Mouse (Mus musculus) stomach, embryonic 15.5 days (tissue): ENCODE results near the gene Coro7. TPM values are rescaled to one million over a fixed set of nuclear protein-coding genes. Genes with fewer than 3 reads are reported as not detected.
A peak's percentile ranks its signal among the peaks of the same experiment; 100 is the strongest.

Experiments used
- ATAC-seq: fragments of 200-750 bp; cut with Nextera tagmentation; 2 replicates; pipeline ENCODE4 v1.8.0; 2017; ENCODE audit warnings: low read depth, moderate number of reproducible peaks, moderate TSS enrichment; ENCODE audit not compliant: insufficient read depth, low FRiP score
- H3K27ac ChIP-seq: fragments of 300-500 bp; sonication (generic); 2 replicates; pipeline ENCODE4 v1.5.1; 2015; ENCODE audit warnings: mild to moderate bottlenecking, inconsistent platforms
- H3K27me3 ChIP-seq: fragments of 300-500 bp; sonication (generic); replicated peaks from 2 replicates; pipeline ENCODE4 v1.6.1; 2015; ENCODE audit warnings: inconsistent platforms
- H3K36me3 ChIP-seq: fragments of 300-500 bp; sonication (generic); 2 replicates; pipeline ENCODE4 v1.6.1; 2015; ENCODE audit warnings: inconsistent platforms
- H3K4me1 ChIP-seq: fragments of 300-500 bp; sonication (generic); 2 replicates; pipeline ENCODE4 v1.6.1; 2015; ENCODE audit warnings: inconsistent platforms
- H3K4me2 ChIP-seq: fragments of 300-500 bp; sonication (generic); 2 replicates; pipeline ENCODE4 v1.6.1; 2015; ENCODE audit warnings: mild to moderate bottlenecking, inconsistent platforms
- H3K4me3 ChIP-seq: fragments of 300-500 bp; sonication (generic); replicated peaks from 2 replicates; pipeline ENCODE4 v1.5.1; 2015; ENCODE audit warnings: inconsistent platforms
- H3K9ac ChIP-seq: fragments of 300-500 bp; sonication (generic); 2 replicates; pipeline ENCODE4 v1.6.1; 2015; ENCODE audit warnings: inconsistent platforms
- H3K9me3 ChIP-seq: fragments of 300-500 bp; sonication (generic); 2 replicates; pipeline ENCODE4 v1.6.1; 2016; ENCODE audit warnings: inconsistent platforms
- WGBS: fragments of 180-500 bp; shearing (Covaris S2); methylation state at CpG from one replicate; pipeline ENCODE4 v1.1.7; 2015; 5-methylcytosine and 5-hydroxymethylcytosine counted together
- polyA plus RNA-seq: library from polyadenylated mRNA; unstranded; fragments of >200 nt; fragmentation: Nextera tagmentation; extraction: Ambion mirVana; gene quantifications from 2 replicates; pipeline ENCODE4 v1.2.1, GENCODE M21; 2015

Coro7 gene
- polyA plus RNA-seq, 1 experiment from 2014 or later = 16.3 TPM

GRCm38 (mm10) chr16:4629950-4630349, 49.6 kb downstream of the Coro7 start:
- no peak overlapping the region for H3K27ac ChIP-seq
- no peak overlapping the region for H3K9ac ChIP-seq
- peaks cover 4% of the 10 kb centered on the region; the same call in 1 of the 2 replicates for H3K4me1 ChIP-seq
- no peaks in the 10 kb centered on the region for H3K27me3 ChIP-seq
- H3K4me2 ChIP-seq = no peak overlapping the region
- no peaks in the 10 kb centered on the region for H3K9me3 ChIP-seq
- H3K4me3 ChIP-seq = no peak overlapping the region
- no peak for ATAC-seq
- WGBS = 19% methylated on average over 6 of the region's 6 CpGs
- H3K36me3 ChIP-seq = 0 out of 2 replicates have a peak, but pooled peaks cover 2% of the 10 kb centered on the region

- H3K9me3 ChIP-seq = no peaks in the 10 kb centered on the region
Observed at GRCm38 (mm10) chr16:4628898-4629419, 50.6 kb downstream of the Coro7 start.

GRCm38 (mm10) chr16:4627105-4627504, 52.5 kb downstream of the Coro7 start:
- Histone ChIP-seq H3K4me1 (peaks cover 15% of the 10 kb centered on the region), H3K36me3 (no peaks in the 10 kb centered on the region), H3K4me3 (no peak overlapping the region), H3K27me3 (no peaks in the 10 kb centered on the region), H3K4me2 (no peak overlapping the region), H3K27ac (no peak overlapping the region), H3K9ac (no peak overlapping the region), H3K9me3 (no peaks in the 10 kb centered on the region)
- 71% methylated on average over 6 of the region's 6 CpGs for WGBS
- ATAC-seq = no peak

More at GRCm38 (mm10) chr16:4628898-4629419, 50.6 kb downstream of the Coro7 start:
- 88% methylated on average over 9 of the region's 9 CpGs for WGBS
- Histone ChIP-seq H3K4me1 (peaks cover 4% of the 10 kb centered on the region; the same call in 1 of the 2 replicates), H3K9ac (no peak overlapping the region), H3K27me3 (no peaks in the 10 kb centered on the region), H3K4me3 (no peak overlapping the region), H3K4me2 (no peak overlapping the region), H3K27ac (no peak overlapping the region), H3K36me3 (0 out of 2 replicates have a peak, but pooled peaks cover 2% of the 10 kb centered on the region)
- ATAC-seq = no peak

- peaks cover 15% of the 10 kb centered on the region for H3K4me1 ChIP-seq
- under 1% methylated on average over 56 of the region's 56 CpGs for WGBS
- H3K9me3 ChIP-seq = no peaks in the 10 kb centered on the region
- peak within 1 kb of the TSS; percentile 76 for H3K4me3 ChIP-seq
- no peaks in the 10 kb centered on the region for H3K27me3 ChIP-seq
- peak within 1 kb of the TSS; percentile 42 for H3K9ac ChIP-seq
- peak; percentile 93 for ATAC-seq
- H3K36me3 ChIP-seq = no peaks in the 10 kb centered on the region
- peak within 1 kb of the TSS; percentile 86 for H3K27ac ChIP-seq
- peak within 1 kb of the TSS; percentile 73 for H3K4me2 ChIP-seq
Observed at GRCm38 (mm10) chr16:4624481-4625110, 55.0 kb downstream of the Coro7 start, which contains the start of gene Pam16. Gene Pam16, minus strand, starts transcription at chr16:4624988.

- Histone ChIP-seq H3K4me2 (peak overlapping the region; percentile 73), H3K9ac (peak overlapping the region; percentile 42; the same call in 1 of the 2 replicates), H3K9me3 (no peaks in the 10 kb centered on the region), H3K27me3 (no peaks in the 10 kb centered on the region), H3K4me1 (peaks cover 15% of the 10 kb centered on the region), H3K27ac (peak overlapping the region; percentile 86), H3K4me3 (peak overlapping the region; percentile 76), H3K36me3 (no peaks in the 10 kb centered on the region)
- 12% methylated on average over 9 of the region's 9 CpGs for WGBS
- no peak for ATAC-seq
Observed at GRCm38 (mm10) chr16:4624074-4624473, 55.5 kb downstream of the Coro7 start.

- no peaks in the 10 kb centered on the region for H3K27me3 ChIP-seq
- WGBS = 77% methylated on average over 4 of the region's 4 CpGs
- no peak overlapping the region for H3K4me3 ChIP-seq
- no peak overlapping the region for H3K9ac ChIP-seq
- H3K4me1 ChIP-seq = no peaks in the 10 kb centered on the region
- ATAC-seq = no peak
- no peak overlapping the region for H3K27ac ChIP-seq
- H3K9me3 ChIP-seq = no peaks in the 10 kb centered on the region
- H3K4me2 ChIP-seq = no peak overlapping the region
- peaks cover 26% of the 10 kb centered on the region for H3K36me3 ChIP-seq
Observed at GRCm38 (mm10) chr16:4616829-4617228, 62.7 kb downstream of the Coro7 start.

GRCm38 (mm10) chr16:4615297-4615696, 64.3 kb downstream of the Coro7 start:
- Histone ChIP-seq H3K27me3 (no peaks in the 10 kb centered on the region), H3K9me3 (no peaks in the 10 kb centered on the region), H3K4me2 (no peak overlapping the region), H3K27ac (no peak overlapping the region), H3K4me1 (no peaks in the 10 kb centered on the region), H3K9ac (no peak overlapping the region), H3K4me3 (no peak overlapping the region), H3K36me3 (peaks cover 35% of the 10 kb centered on the region)
- ATAC-seq = no peak
- 75% methylated on average over 1 of the region's 1 CpGs for WGBS

- Histone ChIP-seq H3K9me3 (no peaks in the 10 kb centered on the region), H3K4me2 (no peak overlapping the region), H3K4me3 (no peak overlapping the region), H3K27me3 (no peaks in the 10 kb centered on the region), H3K4me1 (no peaks in the 10 kb centered on the region), H3K9ac (no peak overlapping the region), H3K27ac (no peak overlapping the region), H3K36me3 (peaks cover 37% of the 10 kb centered on the region)
- 90% methylated on average over 3 of the region's 3 CpGs for WGBS
- ATAC-seq = no peak
Observed at GRCm38 (mm10) chr16:4614639-4615038, 64.9 kb downstream of the Coro7 start.

- Histone ChIP-seq H3K36me3 (peaks cover 40% of the 10 kb centered on the region), H3K4me3 (no peak overlapping the region), H3K4me2 (no peak overlapping the region), H3K27ac (no peak overlapping the region), H3K9ac (no peak overlapping the region), H3K27me3 (no peaks in the 10 kb centered on the region), H3K9me3 (no peaks in the 10 kb centered on the region), H3K4me1 (no peaks in the 10 kb centered on the region)
- ATAC-seq = no peak
- WGBS = 89% methylated on average over 9 of the region's 9 CpGs
Observed at GRCm38 (mm10) chr16:4613736-4614135, 65.8 kb downstream of the Coro7 start.

- no peak overlapping the region for H3K4me3 ChIP-seq
- H3K4me2 ChIP-seq = no peak overlapping the region
- ATAC-seq = no peak
- H3K27ac ChIP-seq = no peak overlapping the region
- H3K36me3 ChIP-seq = peaks cover 44% of the 10 kb centered on the region
- H3K27me3 ChIP-seq = no peaks in the 10 kb centered on the region
- H3K4me1 ChIP-seq = peaks cover 18% of the 10 kb centered on the region
- WGBS = 91% methylated on average over 7 of the region's 7 CpGs
- H3K9me3 ChIP-seq = no peaks in the 10 kb centered on the region
- no peak overlapping the region for H3K9ac ChIP-seq
Observed at GRCm38 (mm10) chr16:4611676-4612075, 67.9 kb downstream of the Coro7 start.

GRCm38 (mm10) chr16:4611193-4611592, 68.4 kb downstream of the Coro7 start:
- Histone ChIP-seq H3K27me3 (no peaks in the 10 kb centered on the region), H3K9ac (no peak overlapping the region), H3K27ac (no peak overlapping the region), H3K4me1 (peaks cover 23% of the 10 kb centered on the region), H3K4me3 (no peak overlapping the region), H3K36me3 (peaks cover 43% of the 10 kb centered on the region), H3K9me3 (no peaks in the 10 kb centered on the region), H3K4me2 (no peak overlapping the region)
- WGBS = 92% methylated on average over 5 of the region's 5 CpGs
- no peak for ATAC-seq

- H3K4me3 ChIP-seq = no peak overlapping the region
- H3K27ac ChIP-seq = no peak overlapping the region
- no peaks in the 10 kb centered on the region for H3K27me3 ChIP-seq
- no peak overlapping the region for H3K9ac ChIP-seq
- no peaks in the 10 kb centered on the region for H3K9me3 ChIP-seq
- no peak overlapping the region for H3K4me2 ChIP-seq
- 75% methylated on average over 19 of the region's 19 CpGs for WGBS
- peaks cover 49% of the 10 kb centered on the region for H3K4me1 ChIP-seq
- no peak for ATAC-seq
- peaks cover 28% of the 10 kb centered on the region for H3K36me3 ChIP-seq
Observed at GRCm38 (mm10) chr16:4608532-4609059, 71.0 kb downstream of the Coro7 start.
